Mouse (Mus musculus) forebrain, embryonic 15.5 days (tissue): ENCODE results near the gene Ints11. TPM values are rescaled to one million over a fixed set of nuclear protein-coding genes. Genes with fewer than 3 reads are reported as not detected.

Experiments used
- ATAC-seq: fragments of 200-750 bp; cut with Nextera tagmentation; replicated peaks from 2 replicates; pipeline ENCODE4 v1.8.0; 2017; ENCODE audit warnings: mild to moderate bottlenecking, moderate TSS enrichment, moderate library complexity
- H3K27ac ChIP-seq: fragments of 300-500 bp; sonication (generic); replicated peaks from 2 replicates; pipeline ENCODE4 v1.5.1; 2015; ENCODE audit warnings: mild to moderate bottlenecking, inconsistent platforms
- H3K27me3 ChIP-seq: fragments of 300-500 bp; sonication (generic); 2 replicates; pipeline ENCODE4 v1.6.1; 2015; ENCODE audit warnings: inconsistent platforms
- H3K36me3 ChIP-seq: fragments of 300-500 bp; sonication (generic); 2 replicates; pipeline ENCODE4 v1.6.1; 2015; ENCODE audit warnings: mild to moderate bottlenecking, inconsistent platforms
- H3K4me1 ChIP-seq: fragments of 300-500 bp; sonication (generic); 2 replicates; pipeline ENCODE4 v1.6.1; 2015; ENCODE audit warnings: inconsistent platforms
- H3K4me2 ChIP-seq: fragments of 300-500 bp; sonication (generic); replicated peaks from 2 replicates; pipeline ENCODE4 v1.6.1; 2015; ENCODE audit warnings: mild to moderate bottlenecking, inconsistent platforms
- H3K4me3 ChIP-seq: fragments of 300-500 bp; sonication (generic); 2 replicates; pipeline ENCODE4 v1.5.1; 2015; ENCODE audit warnings: mild to moderate bottlenecking, inconsistent platforms
- H3K9ac ChIP-seq: fragments of 300-500 bp; sonication (generic); replicated peaks from 2 replicates; pipeline ENCODE4 v1.6.1; 2015; ENCODE audit warnings: mild to moderate bottlenecking, inconsistent platforms
- H3K9me3 ChIP-seq: fragments of 300-500 bp; sonication (generic); 2 replicates; pipeline ENCODE4 v1.6.1; 2016; ENCODE audit warnings: inconsistent platforms
- WGBS: fragments of 180-500 bp; shearing (Covaris S2); methylation state at CpG from one replicate; pipeline ENCODE4 v1.1.7; 2015; ENCODE audit warnings: mixed read lengths; 5-methylcytosine and 5-hydroxymethylcytosine counted together
- polyA plus RNA-seq: library from polyadenylated mRNA; unstranded; fragments of >200 nt; fragmentation: Nextera tagmentation; extraction: Ambion mirVana; gene quantifications from 2 replicates; pipeline ENCODE4 v1.2.1, GENCODE M21; 2015

The Ints11 gene
- polyA plus RNA-seq, 1 experiment from 2014 or later = 90.6 TPM

- Histone ChIP-seq H3K27me3 (peaks cover 13% of the 10 kb centered on the region), H3K9ac (no peak overlapping the region), H3K27ac (no peak overlapping the region), H3K4me2 (no peak overlapping the region), H3K9me3 (no peaks in the 10 kb centered on the region), H3K4me3 (no peak overlapping the region), H3K4me1 (peaks cover 29% of the 10 kb centered on the region), H3K36me3 (0 out of 2 replicates have a peak, but pooled peaks cover 5% of the 10 kb centered on the region)
- no peak for ATAC-seq
- 66% methylated on average over 8 of the region's 8 CpGs for WGBS
Measured at GRCm38 (mm10) chr4:155838187-155839153, 30.9 kb upstream of the Ints11 start.

GRCm38 (mm10) chr4:155839483-155839910 is 29.8 kb upstream of the Ints11 start, which contains the start of gene Mxra8:
Gene Mxra8 (plus strand): TSS chr4:155839680.
- Histone ChIP-seq H3K4me3 (peak within 1 kb of the TSS; percentile 33), H3K27me3 (peaks cover 13% of the 10 kb centered on the region), H3K4me1 (peaks cover 20% of the 10 kb centered on the region), H3K4me2 (peak within 1 kb of the TSS; percentile 50), H3K9me3 (no peaks in the 10 kb centered on the region), H3K36me3 (0 out of 2 replicates have a peak, but pooled peaks cover 5% of the 10 kb centered on the region), H3K27ac (no peak within 1 kb of the TSS), H3K9ac (peak within 1 kb of the TSS; percentile 37; the same call in 1 of the 2 replicates)
- 2% methylated on average over 16 of the region's 16 CpGs for WGBS
- peak; percentile 54; the same call in 1 of the 2 replicates for ATAC-seq

GRCm38 (mm10) chr4:155840076-155841002 is 29.0 kb upstream of the Ints11 start:
- Histone ChIP-seq H3K4me1 (peaks cover 20% of the 10 kb centered on the region), H3K9ac (peak overlapping the region; percentile 37), H3K4me2 (peak overlapping the region; percentile 50), H3K27me3 (peaks cover 13% of the 10 kb centered on the region), H3K36me3 (no peaks in the 10 kb centered on the region), H3K27ac (no peak overlapping the region), H3K4me3 (peak overlapping the region; percentile 33), H3K9me3 (no peaks in the 10 kb centered on the region)
- ATAC-seq = peak; percentile 27; the same call in 1 of the 2 replicates
- WGBS = 9% methylated on average over 8 of the region's 8 CpGs

GRCm38 (mm10) chr4:155841003-155841454 is 28.3 kb upstream of the Ints11 start:
- no peaks in the 10 kb centered on the region for H3K36me3 ChIP-seq
- peaks cover 13% of the 10 kb centered on the region for H3K27me3 ChIP-seq
- peak overlapping the region; percentile 33 for H3K4me3 ChIP-seq
- H3K9ac ChIP-seq = peak overlapping the region; percentile 37
- no peak for ATAC-seq
- under 1% methylated on average over 32 of the region's 32 CpGs for WGBS
- H3K9me3 ChIP-seq = no peaks in the 10 kb centered on the region
- H3K27ac ChIP-seq = no peak overlapping the region
- peaks cover 20% of the 10 kb centered on the region for H3K4me1 ChIP-seq
- peak overlapping the region; percentile 50 for H3K4me2 ChIP-seq

GRCm38 (mm10) chr4:155841651-155842270 is 27.6 kb upstream of the Ints11 start:
- Histone ChIP-seq H3K9ac (no peak overlapping the region), H3K27ac (no peak overlapping the region), H3K4me1 (peaks cover 25% of the 10 kb centered on the region), H3K9me3 (no peaks in the 10 kb centered on the region), H3K4me2 (peak overlapping the region; percentile 50; the same call in 1 of the 2 replicates), H3K36me3 (no peaks in the 10 kb centered on the region), H3K4me3 (peak overlapping the region; percentile 33; the same call in 1 of the 2 replicates), H3K27me3 (peaks cover 13% of the 10 kb centered on the region)
- WGBS = 41% methylated on average over 38 of the region's 38 CpGs
- no peak for ATAC-seq

GRCm38 (mm10) chr4:155843231-155843630 is 26.1 kb upstream of the Ints11 start:
- H3K4me2 ChIP-seq = no peak overlapping the region
- no peak overlapping the region for H3K4me3 ChIP-seq
- peaks cover 13% of the 10 kb centered on the region for H3K27me3 ChIP-seq
- WGBS = 91% methylated on average over 5 of the region's 5 CpGs
- H3K27ac ChIP-seq = no peak overlapping the region
- H3K36me3 ChIP-seq = no peaks in the 10 kb centered on the region
- no peak for ATAC-seq
- no peaks in the 10 kb centered on the region for H3K9me3 ChIP-seq
- H3K9ac ChIP-seq = no peak overlapping the region
- peaks cover 32% of the 10 kb centered on the region for H3K4me1 ChIP-seq

- Histone ChIP-seq H3K4me2 (peak within 1 kb of the TSS; percentile 92), H3K36me3 (no peaks in the 10 kb centered on the region), H3K4me3 (peak within 1 kb of the TSS; percentile 75), H3K9me3 (no peaks in the 10 kb centered on the region), H3K9ac (peak within 1 kb of the TSS; percentile 90), H3K27me3 (no peaks in the 10 kb centered on the region), H3K27ac (peak within 1 kb of the TSS; percentile 73), H3K4me1 (peaks cover 33% of the 10 kb centered on the region)
- peak; percentile 89 for ATAC-seq
- 2% methylated on average over 40 of the region's 65 CpGs for WGBS
Measured at GRCm38 (mm10) chr4:155846871-155847578, 22.3 kb upstream of the Ints11 start, which contains the start of gene Dvl1. Gene Dvl1 (plus strand): TSS chr4:155847402.

GRCm38 (mm10) chr4:155847591-155848352 is 21.6 kb upstream of the Ints11 start:
- Histone ChIP-seq H3K27ac (peak overlapping the region; percentile 73), H3K4me2 (peak overlapping the region; percentile 92), H3K9me3 (no peaks in the 10 kb centered on the region), H3K9ac (peak overlapping the region; percentile 90), H3K4me1 (peaks cover 33% of the 10 kb centered on the region), H3K27me3 (no peaks in the 10 kb centered on the region), H3K36me3 (no peaks in the 10 kb centered on the region), H3K4me3 (peak overlapping the region; percentile 75)
- WGBS = 2% methylated on average over 69 of the region's 69 CpGs
- ATAC-seq = peak; percentile 65

GRCm38 (mm10) chr4:155848434-155849095 is 20.8 kb upstream of the Ints11 start:
- Histone ChIP-seq H3K4me1 (peaks cover 33% of the 10 kb centered on the region), H3K27me3 (no peaks in the 10 kb centered on the region), H3K9ac (peak overlapping the region; percentile 90), H3K9me3 (no peaks in the 10 kb centered on the region), H3K27ac (no peak overlapping the region), H3K4me2 (peak overlapping the region; percentile 92), H3K36me3 (peaks cover 1% of the 10 kb centered on the region; the same call in 1 of the 2 replicates), H3K4me3 (peak overlapping the region; percentile 75)
- ATAC-seq = no peak
- WGBS = 53% methylated on average over 7 of the region's 7 CpGs

- Histone ChIP-seq H3K4me1 (peaks cover 33% of the 10 kb centered on the region), H3K9me3 (no peaks in the 10 kb centered on the region), H3K36me3 (peaks cover 6% of the 10 kb centered on the region; the same call in 1 of the 2 replicates), H3K27me3 (no peaks in the 10 kb centered on the region), H3K4me3 (no peak overlapping the region), H3K4me2 (no peak overlapping the region), H3K27ac (no peak overlapping the region), H3K9ac (0 out of 2 replicates have a peak overlapping the region, but pooled peaks have one; percentile 90)
- 87% methylated on average over 2 of the region's 2 CpGs for WGBS
- ATAC-seq = no peak
Measured at GRCm38 (mm10) chr4:155849391-155849790, 20.0 kb upstream of the Ints11 start.
